Mouse (Mus musculus) layer of hippocampus, adult 18-20 months (tissue): ENCODE results near the gene Gm49416. TPM values are rescaled to one million over a fixed set of nuclear protein-coding genes. Genes with fewer than 3 reads are reported as not detected.
"Not testable (repeated sequence)": the region's sequence is repeated elsewhere in the genome, so short reads cannot be mapped to it uniquely, and the experiment has no call there.

ENCODE experiments used
- DNase-seq, 2 experiments: peaks; one replicate each; pipeline ENCODE4 v3.0.0; 2022; ENCODE audit warnings: low spot score in 2 of 2
- long read RNA-seq: library from polyadenylated mRNA; stranded (forward); transcript quantifications from one replicate; pipeline ENCODE4 v2.0.0, GENCODE M21; 2021
- total RNA-seq, 2 experiments: library from RNA; stranded (reverse); gene quantifications; 2 replicates each; pipeline ENCODE4 v1.2.3; 2021

Gm49416 gene
- total RNA-seq, result 1 to 10 TPM; 2.4 to 5.1 TPM
- long read RNA-seq, partial matches to known transcripts, result 0 of 5 reads
- long read RNA-seq, other reads (novel, unspliced or antisense), result 4 of 5 reads

DNA sequence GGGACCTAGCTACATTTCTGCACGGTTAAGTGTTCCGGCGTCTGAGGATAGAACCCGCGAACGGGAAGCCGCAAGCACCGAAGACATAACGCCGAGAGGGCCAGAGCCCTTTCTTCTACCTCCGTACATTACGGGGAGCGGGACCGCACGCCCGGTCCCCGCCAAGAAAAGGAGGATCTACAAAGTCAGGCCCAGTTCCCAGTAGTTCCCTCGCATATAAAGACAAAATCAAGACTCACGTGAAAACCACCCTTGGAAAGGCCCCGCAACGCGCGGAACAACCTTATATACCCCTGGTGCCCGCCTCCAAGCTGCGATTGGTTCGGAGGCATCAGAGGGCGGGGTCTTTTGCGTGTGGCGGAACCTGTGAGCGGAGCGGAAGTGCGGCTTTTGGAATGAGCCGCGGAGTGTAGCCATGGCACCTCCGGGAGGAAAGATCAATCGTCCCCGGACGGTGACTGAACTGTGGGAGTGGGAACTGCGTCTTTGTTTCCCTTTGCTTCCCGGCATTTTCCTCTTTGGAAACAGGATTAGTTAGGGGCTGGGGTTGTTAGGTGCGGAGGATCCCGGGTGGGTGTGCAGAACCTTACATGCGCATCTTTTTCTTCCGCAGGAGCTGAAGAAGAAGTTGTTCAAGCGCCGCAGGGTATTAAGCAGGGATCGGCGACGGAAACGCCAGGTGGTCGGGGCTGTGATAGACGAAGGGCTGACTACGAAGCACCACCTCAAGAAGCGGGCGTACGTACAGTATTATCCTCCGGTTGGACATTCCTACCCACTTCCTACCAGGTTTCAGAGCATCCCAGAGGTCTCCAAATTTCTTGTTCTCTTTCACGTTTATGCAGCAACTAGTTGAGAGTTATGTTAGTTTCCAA is at the start of gene Gm49416, which contains the start of gene 1810009A15Rik:
TSS of gene Gm49416 (plus strand) at position 416 of the 875 bp plus-strand sequence.
TSS of gene 1810009A15Rik (plus strand) at position 343 of the 875 bp plus-strand sequence.
- DNase-seq, result peak; percentile 90 to 95

DNA sequence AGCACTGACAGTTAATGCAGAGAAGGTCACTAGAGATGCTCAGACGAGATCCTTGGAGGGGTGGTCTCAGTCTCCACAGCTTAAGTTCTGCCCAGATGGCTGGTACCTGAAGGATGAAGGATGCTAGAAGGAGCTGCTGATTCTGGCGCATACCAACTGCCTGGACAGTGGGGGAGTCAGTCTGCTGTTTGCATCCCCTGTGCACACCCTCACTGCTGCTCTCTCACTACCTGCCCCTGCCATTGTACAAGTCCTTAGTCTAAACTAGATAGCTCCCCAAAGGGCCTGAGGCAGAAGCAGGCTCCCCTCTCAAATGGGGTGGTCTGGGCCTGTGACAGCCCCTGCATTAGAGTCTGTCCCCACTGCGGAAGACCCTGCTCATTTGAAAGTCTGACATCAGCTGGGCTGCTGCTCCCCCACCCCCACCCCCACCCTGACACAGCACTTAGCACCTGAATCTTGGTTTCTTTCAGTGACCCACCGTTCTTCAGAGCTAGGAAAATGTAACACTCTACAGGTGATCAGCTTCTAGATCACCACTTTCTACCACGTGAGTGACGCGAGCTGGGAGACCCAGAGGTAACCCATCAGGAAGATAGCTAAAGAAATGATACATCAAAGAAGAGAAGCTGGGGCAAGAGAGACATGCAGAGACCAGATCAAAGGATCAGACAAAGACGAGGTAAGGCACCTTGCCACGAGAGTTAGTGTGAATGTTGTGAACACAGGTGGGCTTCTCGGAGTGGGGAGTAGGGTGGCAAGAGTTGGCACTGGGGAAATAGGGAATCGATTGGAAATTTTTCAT is 49.4 kb upstream of the Gm49416 start, which contains the start of gene Gng3:
TSS of gene Gng3 (minus strand) at position 92 of the 805 bp plus-strand sequence.
- peak; percentile 80 to 81 for DNase-seq

DNA sequence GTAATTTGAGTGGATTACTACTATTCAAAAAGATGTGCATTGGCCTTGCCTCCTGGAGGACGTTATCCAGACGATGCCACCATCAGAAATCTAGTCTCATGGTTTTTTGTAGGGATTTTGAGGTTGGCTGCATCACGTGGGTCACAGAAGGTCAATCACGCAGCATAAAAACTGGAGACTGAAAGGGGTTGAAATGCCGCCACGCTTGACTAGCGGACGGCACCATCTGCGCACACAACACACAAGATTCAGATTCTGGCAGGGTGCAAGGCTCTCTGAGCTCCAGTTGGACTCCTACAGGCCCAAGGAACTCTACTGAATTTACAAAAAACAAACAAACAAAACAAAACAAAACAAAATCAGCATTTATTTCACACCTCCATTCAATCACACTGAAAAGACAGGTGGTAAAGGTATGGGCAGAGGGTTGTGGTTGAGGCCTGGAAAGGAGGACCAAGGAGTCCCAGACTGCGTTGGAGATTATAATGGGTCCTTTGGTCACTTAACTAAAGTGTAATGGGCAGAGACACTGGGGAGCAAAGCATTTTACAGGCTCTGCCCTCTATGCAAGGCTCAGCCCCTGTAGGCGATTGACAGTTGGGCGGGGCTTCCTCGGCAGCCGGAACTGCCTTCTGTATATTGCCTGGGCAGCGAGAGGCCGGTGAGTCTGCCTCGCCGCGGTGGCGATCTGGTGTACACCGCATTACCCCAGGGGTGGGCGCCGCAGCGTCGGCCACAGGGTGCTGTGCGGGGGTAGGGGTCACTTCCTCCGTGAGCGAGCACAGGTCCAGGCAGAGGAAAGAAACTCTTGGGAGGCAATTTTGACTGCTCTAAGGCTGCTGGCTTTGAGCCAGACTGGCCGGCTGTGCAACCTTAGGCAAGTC is 48.6 kb upstream of the Gm49416 start:
- peak; percentile 66 to 78 for DNase-seq

DNA sequence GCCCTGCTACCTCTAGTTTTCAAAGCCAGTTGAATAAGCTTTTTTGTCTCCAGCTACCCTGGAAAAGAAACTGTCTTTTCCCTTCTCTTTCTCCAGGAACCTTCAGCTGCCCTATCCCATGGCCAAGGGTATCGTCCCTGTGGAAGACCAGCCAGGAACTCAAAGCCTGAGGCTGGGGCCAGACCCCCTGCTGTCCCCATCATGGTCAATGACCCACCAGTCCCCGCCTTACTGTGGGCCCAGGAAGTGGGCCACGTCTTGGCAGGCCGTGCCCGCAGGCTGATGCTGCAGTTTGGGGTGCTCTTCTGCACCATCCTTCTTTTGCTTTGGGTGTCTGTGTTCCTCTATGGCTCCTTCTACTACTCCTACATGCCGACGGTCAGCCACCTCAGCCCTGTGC is 47.7 kb upstream of the Gm49416 start:
- DNase-seq, result no peak

DNA sequence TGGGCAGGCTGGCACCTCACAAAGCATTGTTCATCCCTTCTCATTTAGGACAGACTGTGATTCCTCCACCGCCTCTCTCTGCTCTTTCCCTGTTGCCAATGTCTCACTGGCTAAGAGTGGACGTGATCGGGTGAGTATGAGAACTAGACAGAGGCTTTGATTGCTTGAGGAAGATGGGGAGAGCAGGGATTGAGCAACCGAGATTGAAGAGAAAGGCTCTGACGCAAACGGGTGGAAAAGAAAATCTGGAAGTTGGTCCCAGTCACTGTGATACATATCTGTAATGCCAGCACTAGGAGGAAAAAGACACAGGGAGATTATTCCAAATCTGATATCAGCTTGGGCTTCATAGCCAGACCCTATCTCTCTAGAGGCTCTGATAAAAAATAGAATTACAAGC is 45.8 kb upstream of the Gm49416 start:
- no peak for DNase-seq

GRCm38 (mm10) chr19:8844371-8845129 is 44.2 kb upstream of the Gm49416 start:
- peak in 1 of 2 experiments; percentile 84 for DNase-seq

GRCm38 (mm10) chr19:8848356-8848755 is 40.4 kb upstream of the Gm49416 start:
- DNase-seq, result no peak

- DNase-seq, result no peak
These were observed 38.3 kb upstream of the Gm49416 start, which contains the start of gene Lrrn4cl for GRCm38 (mm10) chr19:8850402-8850901. TSS of gene Lrrn4cl (plus strand) at chr19:8850768.

- DNase-seq, result no peak
These were observed 37.1 kb upstream of the Gm49416 start for GRCm38 (mm10) chr19:8851639-8852038.

DNA sequence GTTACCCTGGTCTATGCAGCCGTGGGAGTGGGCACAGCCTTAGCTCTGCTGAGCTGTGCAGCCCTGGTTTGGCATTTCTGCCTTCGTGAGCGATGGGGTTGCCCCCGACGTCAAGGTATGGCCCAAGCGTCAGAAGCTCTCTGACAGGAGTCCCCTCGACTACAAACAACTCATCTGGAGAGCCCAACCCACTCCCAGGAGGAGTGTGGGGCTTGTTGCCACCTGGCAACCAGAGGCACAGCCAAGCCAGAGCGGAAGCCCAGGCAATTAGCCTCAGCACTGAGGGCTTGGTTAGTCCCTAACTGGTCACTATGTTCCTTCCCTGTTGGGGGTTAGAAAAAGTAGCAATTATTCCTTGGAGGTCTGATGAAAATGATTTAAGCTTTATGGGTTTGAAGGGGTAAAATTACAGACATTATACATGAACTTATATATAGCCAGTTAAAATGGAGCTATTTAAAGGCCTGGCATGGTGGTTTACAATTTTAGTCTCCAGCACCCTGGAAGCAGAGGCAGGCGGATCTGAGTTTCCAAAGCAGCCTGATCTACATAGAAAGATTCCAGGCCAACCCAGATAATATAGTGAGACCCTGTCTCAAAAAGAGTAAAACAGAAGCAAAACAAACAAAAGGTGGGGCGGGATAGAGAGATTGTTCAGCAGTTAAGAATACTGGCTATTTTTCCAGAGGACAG is 36.3 kb upstream of the Gm49416 start:
- DNase-seq, result no peak

- no peak for DNase-seq
These were observed 35.6 kb upstream of the Gm49416 start for GRCm38 (mm10) chr19:8853117-8853516.

DNA sequence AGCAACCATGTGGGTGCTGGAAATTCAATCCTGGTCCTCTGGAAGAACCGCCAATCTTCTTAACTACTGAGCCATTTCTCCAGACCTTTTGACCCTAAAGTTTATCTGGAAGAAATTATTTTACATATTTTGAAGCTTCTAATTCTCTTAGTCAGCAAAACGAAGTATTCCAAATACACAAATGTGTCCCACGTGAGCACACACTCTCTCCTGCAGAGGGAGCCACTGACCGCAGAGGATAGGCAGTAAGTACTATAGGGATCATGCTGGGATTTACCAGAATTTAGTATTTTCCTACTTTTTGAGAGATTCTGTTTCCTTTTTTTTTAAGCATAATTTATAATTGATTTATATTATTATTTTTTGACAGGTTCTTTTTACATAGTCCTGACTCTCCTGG is 31.0 kb upstream of the Gm49416 start:
- peak in 1 of 2 experiments; percentile 54 for DNase-seq

GRCm38 (mm10) chr19:8859018-8859417 is 29.7 kb upstream of the Gm49416 start:
- peak in 1 of 2 experiments; percentile 33 for DNase-seq

GRCm38 (mm10) chr19:8864265-8864664 is 24.5 kb upstream of the Gm49416 start:
- DNase-seq, result no peak

DNA sequence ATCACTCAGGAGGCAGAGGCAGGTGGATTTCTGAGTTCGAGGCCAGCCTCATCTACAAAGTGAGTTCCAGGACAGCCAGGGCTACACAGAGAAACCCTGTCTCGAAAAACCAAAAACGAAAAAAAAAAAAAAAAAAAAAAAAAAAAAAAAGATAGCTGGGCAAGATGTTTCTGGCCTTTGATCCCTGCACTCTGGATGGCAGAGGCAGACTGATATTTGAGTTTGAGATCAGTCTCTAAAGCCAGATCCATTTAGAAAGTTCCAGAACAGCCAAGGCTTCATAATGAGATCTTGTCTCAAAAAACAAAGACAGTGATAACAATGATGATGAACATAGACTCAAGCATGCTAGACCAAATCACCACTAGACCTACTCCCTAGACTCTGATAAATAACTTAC is 18.3 kb upstream of the Gm49416 start:
- not testable (repeated sequence) for DNase-seq

- DNase-seq, result no peak
These were observed 17.9 kb upstream of the Gm49416 start for GRCm38 (mm10) chr19:8870838-8871237.

DNA sequence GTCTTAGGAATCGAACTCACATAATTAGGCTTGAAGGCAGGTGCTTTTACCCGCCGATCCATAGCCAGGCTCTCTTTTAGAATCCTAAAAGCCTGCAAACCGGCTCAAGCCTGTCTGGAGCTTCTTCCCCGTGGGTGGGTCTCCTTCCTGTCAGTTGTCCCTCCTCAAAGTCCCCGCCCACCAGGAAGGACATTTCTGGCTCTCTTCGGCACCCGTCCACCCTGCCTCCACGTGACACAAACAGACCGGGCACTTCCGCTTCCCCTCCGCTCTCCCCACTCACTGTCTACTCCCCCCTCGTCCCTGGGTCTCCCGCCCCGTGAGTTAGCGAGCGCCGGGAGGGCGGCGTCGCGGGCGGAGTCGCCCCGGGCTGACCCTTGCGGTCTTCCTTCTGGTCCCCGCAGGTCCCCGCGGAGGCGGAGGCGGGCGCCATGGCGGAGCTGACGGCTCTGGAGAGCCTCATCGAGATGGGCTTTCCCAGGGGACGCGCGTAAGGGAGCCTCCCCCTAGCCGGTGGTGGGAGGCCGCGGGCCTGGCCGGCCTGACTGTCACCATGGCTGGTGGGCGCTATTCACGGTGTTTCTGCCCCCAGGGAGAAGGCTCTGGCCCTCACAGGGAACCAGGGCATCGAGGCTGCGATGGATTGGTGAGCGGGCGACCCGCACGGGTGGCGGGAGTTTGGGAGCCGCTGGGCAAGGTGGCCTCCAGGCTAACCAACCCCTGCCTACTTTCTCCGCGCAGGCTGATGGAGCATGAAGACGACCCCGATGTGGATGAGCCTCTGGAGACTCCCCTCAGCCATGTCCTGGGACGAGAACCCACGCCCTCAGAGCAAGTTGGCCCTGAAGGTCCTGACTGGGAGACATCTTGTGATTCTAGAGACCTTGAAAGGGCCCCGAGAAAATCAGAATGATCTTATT is 17.2 kb upstream of the Gm49416 start, which contains the start of gene Ubxn1:
TSS of gene Ubxn1 (plus strand) at position 230 of the 920 bp plus-strand sequence.
- DNase-seq, result peak; percentile 99
